Mouse (Mus musculus) cerebellum, adult 2 months (tissue): ENCODE data around the gene Clcn3. TPM values are rescaled to one million over a fixed set of nuclear protein-coding genes. Genes with fewer than 3 reads are reported as not detected.
A peak's percentile ranks its signal among the peaks of the same experiment; 100 is the strongest.
"Not testable (repeated sequence)": the region's sequence is repeated elsewhere in the genome, so short reads cannot be mapped to it uniquely, and the experiment has no call there.

Experiments
- DNase-seq, 2 experiments: peaks; one replicate each; pipeline ENCODE4 v3.0.0; 2021
- H3K27ac ChIP-seq: fragments of 200-500 bp; 2 replicates; pipeline ENCODE4 v1.5.1; 2012; ENCODE audit warnings: low read length, control low read depth, inconsistent platforms; ENCODE audit not compliant: insufficient read depth
- H3K27me3 ChIP-seq: fragments of 200-500 bp; 2 replicates; pipeline ENCODE4 v1.6.1; 2012; ENCODE audit warnings: inconsistent platforms, mild to moderate bottlenecking, low read length, moderate library complexity; ENCODE audit not compliant: control insufficient read depth, insufficient read depth
- H3K4me1 ChIP-seq: fragments of 200-500 bp; 2 replicates; pipeline ENCODE4 v1.6.1; 2011; ENCODE audit warnings: low read length; ENCODE audit not compliant: control insufficient read depth, insufficient read depth
- H3K4me3 ChIP-seq: fragments of 200-500 bp; replicated peaks from 2 replicates; pipeline ENCODE3; 2011; ENCODE audit warnings: mild to moderate bottlenecking, low read depth, low read length, control low read depth; ENCODE audit not compliant: insufficient read depth
- CTCF ChIP-seq: fragments of 200-500 bp; IDR thresholded peaks from 2 replicates; pipeline ENCODE4 v1.5.1; 2011; ENCODE audit warnings: low read depth, mild to moderate bottlenecking, control low read depth, low read length, moderate library complexity, borderline replicate concordance; ENCODE audit not compliant: insufficient read depth
- POLR2A ChIP-seq: fragments of 200-500 bp; IDR thresholded peaks from 2 replicates; pipeline ENCODE4 v1.6.1; 2011; ENCODE audit warnings: low read length, control low read depth, borderline replicate concordance; ENCODE audit not compliant: insufficient read depth
- WGBS: fragments of 180-500 bp; shearing (Covaris S2); methylation state at CpG from one replicate; pipeline ENCODE4 v1.1.7; 2018; 5-methylcytosine and 5-hydroxymethylcytosine counted together
- polyA plus RNA-seq: library from polyadenylated mRNA; depleted of rRNA; stranded (reverse); fragments of >200 nt; gene quantifications from 2 replicates; pipeline ENCODE4 v1.2.3, GENCODE M21; 2012; rRNA removed

The Clcn3 gene
- 81.0 and 82.3 TPM in 2 replicates for polyA plus RNA-seq

DNA sequence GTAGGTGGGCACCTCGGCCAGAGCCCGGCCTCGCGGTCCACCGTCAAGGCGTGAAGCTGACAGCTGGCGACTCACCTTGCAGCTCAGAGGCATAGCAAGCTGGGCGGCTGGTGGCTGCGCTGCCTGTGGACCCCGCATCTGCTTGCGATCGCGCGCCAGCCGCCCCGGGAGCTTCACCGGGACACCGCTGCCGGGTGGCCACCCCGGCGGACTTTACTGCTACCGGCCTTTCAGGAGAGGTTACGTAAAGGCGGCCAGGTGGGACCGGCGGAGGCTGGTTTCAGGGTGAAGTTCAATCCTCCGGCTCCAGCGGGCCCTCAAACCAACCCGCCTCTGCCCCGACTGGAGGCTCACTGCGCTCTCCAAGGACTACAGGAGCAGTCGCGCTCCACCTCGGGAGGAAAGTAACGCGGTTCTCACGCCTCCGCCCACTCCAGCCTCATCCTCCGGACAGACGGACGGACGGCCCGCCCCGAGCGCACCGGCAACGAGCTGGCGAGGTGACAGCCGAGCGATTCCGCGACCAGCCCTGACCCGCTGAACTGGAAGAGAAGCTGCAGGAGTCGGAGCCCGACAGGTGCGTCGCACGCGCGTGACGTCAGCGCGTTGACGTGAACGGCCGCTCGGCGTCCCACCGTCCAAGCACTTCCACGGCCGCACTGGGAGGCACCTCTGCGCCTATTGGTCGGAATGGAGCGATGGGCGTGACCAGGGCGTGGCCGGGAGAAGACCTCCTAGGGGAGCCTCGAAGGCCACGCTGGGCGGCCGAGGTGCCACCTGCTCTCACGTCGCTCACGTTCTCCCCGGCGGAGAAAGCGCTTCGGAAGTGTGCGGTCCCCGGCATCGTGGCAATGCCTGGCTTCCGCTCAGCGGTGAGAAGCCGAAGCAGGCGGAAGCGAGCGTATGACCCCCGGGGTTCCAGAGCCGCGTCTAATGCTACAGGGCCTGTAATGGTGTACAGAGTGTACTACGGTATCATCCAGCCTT, at the start of gene Clcn3:
Gene Clcn3 (minus strand): TSS at position 600 of the 987 bp plus-strand sequence.
- under 1% methylated on average over 101 of the region's 101 CpGs for WGBS
- Histone ChIP-seq H3K27ac (peak within 1 kb of the TSS; percentile 74), H3K4me3 (peak within 1 kb of the TSS; percentile 73), H3K27me3 (no peaks in the 10 kb centered on the region), H3K4me1 (peaks cover 5% of the 10 kb centered on the region; the same call in 1 of the 2 replicates)
- DNase-seq: peak; percentile 98 to 99
- TF ChIP-seq CTCF (no peak), POLR2A (peak; percentile 93)

DNA sequence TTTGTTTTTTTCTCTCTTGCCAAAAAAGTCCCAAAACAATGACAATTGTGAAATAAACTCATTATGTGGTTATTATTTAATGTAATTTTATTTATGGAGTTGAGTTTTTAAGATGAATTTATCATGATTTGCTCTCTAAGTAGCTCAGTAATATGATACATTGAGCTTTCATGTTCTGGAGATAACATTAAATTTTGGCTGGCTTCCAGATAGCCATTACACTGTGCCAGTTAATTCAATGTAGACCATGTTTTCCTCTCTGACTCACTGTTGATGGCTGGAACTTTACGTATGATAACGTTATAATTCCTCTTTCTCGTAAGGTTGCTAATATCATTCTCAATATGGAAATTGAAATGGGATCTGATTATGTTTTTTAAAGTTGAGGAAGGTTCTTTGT, 13.4 kb upstream of the Clcn3 start:
- no peak for DNase-seq

DNA sequence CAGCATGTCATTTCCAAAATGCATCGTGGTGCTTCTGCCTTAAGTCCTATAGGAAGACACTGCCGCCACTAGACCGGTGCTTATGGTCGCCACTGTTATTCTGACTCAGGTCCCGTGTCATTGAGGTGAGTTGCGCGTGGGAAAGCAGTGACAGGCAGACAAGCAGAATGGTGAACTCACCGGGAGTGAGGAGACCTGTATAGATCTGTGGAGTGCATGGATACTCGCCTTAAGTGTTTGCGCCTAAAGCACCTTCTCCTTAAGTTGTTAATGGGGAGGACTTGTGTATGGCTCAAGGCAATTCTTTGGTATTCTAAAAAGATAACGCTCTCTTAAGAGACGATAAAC, 10.5 kb upstream of the Clcn3 start:
- Histone ChIP-seq H3K4me3 (peak overlapping the region; percentile 70), H3K4me1 (peaks cover 2% of the 10 kb centered on the region; the same call in 1 of the 2 replicates), H3K27me3 (no peaks in the 10 kb centered on the region), H3K27ac (peak overlapping the region; percentile 17; the same call in 1 of the 2 replicates)
- TF ChIP-seq POLR2A: no peak
- TF ChIP-seq CTCF: no peak
- WGBS: 3% methylated on average over 12 of the region's 12 CpGs
- DNase-seq: no peak

More for the DNA sequence above, 13.4 kb upstream of the Clcn3 start:
- TF ChIP-seq CTCF (no peak), POLR2A (no peak)
- H3K4me1 ChIP-seq: peaks cover 2% of the 10 kb centered on the region; the same call in 1 of the 2 replicates
- WGBS: 80% methylated on average over 3 of the region's 3 CpGs
- no peaks in the 10 kb centered on the region for H3K27me3 ChIP-seq
- H3K4me3 ChIP-seq: no peak overlapping the region
- H3K27ac ChIP-seq: no peak overlapping the region

DNA sequence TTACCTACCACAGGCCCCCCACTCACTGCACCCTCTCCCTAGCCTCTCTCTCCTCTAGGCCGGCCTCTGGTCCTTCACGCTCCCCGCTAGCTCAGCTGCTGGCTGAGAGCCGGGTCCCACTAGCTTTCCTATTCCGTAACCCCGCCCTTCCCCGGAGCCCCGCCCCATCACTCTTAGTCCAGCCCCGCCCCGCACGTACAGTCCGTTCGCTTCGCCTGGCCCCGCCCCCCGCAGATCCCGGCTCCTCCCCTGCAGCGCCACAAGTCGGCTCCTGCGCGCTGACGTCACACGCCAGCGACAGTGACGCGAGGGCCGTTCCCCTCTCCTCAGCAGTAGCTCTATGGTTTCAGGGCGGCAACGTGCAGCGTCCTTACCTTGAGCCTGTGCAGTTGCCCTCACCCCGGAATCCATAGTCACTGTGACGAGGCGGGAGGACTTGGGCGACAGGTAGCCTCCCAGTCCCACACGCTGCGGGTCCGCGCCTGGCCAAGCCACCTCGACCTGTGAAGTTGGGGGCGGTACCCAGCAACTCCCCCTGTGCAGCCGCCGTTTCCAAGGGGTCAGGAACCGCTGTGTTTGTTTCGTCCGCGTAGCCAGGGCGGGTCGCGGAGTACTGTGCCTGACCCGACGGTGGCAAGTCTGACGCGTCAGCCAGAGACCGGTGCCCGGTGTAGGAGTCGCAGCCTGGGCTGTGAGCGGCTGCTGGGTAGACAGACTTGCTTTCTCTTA, 10.0 kb upstream of the Clcn3 start, which contains the start of gene Nek1:
Gene Nek1 (plus strand): TSS at position 286 of the 729 bp plus-strand sequence.
- Histone ChIP-seq H3K4me3 (peak within 1 kb of the TSS; percentile 91), H3K27me3 (no peaks in the 10 kb centered on the region), H3K27ac (peak within 1 kb of the TSS; percentile 40), H3K4me1 (peaks cover 2% of the 10 kb centered on the region; the same call in 1 of the 2 replicates)
- under 1% methylated on average over 56 of the region's 57 CpGs for WGBS
- peak; percentile 97 to 98 for DNase-seq
- TF ChIP-seq CTCF (no peak), POLR2A (peak; percentile 95)

DNA sequence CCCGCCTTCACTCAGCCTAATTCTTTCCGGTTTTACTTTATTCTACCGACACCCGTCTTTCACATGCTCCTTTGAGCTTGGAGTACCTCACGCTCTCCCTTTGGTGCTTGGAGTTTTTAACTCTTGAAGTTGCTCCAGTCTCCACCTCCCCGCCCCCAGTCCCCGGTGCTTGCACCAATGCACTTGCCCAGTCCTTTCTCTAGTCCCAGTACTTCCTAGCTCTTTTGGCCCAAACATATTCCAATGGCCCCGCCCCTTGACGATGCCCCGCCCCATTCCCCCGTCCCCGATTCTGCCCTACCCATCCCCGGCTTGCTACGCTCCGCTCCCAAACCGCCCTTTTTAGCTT, 9.4 kb upstream of the Clcn3 start:
- H3K4me1 ChIP-seq: peaks cover 2% of the 10 kb centered on the region; the same call in 1 of the 2 replicates
- H3K27ac ChIP-seq: peak overlapping the region; percentile 40; the same call in 1 of the 2 replicates
- no peaks in the 10 kb centered on the region for H3K27me3 ChIP-seq
- no peak for TF ChIP-seq CTCF
- no peak for TF ChIP-seq POLR2A
- peak overlapping the region; percentile 91 for H3K4me3 ChIP-seq
- 1% methylated on average over 16 of the region's 16 CpGs for WGBS
- DNase-seq: no peak

DNA sequence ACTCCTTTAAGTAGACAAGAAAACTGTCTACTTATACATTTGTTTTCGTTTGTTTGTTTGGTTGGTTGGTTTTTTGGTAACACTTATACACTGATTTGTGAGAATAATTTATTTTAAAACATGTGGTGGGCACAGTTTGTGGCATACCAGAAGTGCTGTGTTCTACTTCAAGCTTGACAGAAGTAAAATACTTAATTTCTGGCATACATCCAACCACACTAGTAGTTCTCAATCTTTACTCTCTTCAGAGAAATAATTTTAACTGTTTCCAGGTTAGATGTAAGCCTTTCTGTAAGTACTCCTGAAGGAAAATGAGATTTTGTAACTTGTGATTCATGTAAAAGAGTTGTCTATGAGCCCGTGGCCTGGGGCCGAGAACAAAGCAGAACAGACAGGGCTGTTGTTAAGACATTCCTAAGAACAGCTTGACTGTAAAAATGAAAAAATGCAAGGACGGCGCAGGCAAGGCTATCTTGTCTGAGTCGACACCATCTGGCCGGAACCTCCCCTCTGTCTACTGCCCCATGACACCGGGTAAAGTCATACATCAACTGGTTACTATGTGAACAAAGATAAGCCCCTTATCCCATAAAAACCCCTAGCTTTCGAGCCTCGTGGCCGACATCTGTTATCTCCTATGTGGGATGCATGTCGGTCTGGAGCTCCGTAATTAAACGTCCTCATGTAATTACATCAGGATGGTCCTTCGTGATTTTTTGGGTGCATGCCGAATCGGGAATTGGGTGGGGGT, 1.3 kb upstream of the Clcn3 start:
- not testable (repeated sequence) for DNase-seq, H3K27me3 ChIP-seq, H3K4me3 ChIP-seq, H3K4me1 ChIP-seq, H3K27ac ChIP-seq
- WGBS: 90% methylated on average over 17 of the region's 17 CpGs

DNA sequence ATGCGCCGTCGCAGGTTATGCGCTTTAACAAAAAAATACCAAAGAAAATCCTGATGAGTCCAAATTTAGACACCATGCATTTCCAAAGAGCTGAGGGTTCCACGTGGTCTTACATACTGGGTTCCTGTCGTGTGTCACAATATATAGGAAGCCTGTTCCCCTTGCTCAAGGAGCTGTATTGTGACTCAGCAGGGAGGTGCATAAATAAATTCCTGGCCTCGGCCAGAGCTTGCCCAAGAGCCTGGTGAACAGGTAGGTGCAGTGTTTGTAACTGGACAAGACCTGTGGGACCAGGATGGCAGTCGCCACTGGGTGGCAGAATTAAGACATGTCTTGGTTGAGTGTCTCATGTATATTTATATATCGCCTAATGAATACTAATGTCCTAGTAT, 584 bp upstream of the Clcn3 start:
- Histone ChIP-seq H3K27me3 (no peaks in the 10 kb centered on the region), H3K4me1 (peaks cover 5% of the 10 kb centered on the region; the same call in 1 of the 2 replicates), H3K27ac (peak overlapping the region; percentile 36; the same call in 1 of the 2 replicates), H3K4me3 (peak overlapping the region; percentile 69)
- peak; percentile 73 to 80 for DNase-seq
- TF ChIP-seq CTCF (peak; percentile 64), POLR2A (no peak)
- WGBS: under 1% methylated on average over 9 of the region's 9 CpGs
